Mouse (Mus musculus): ENCODE measurements around the gene Enthd1. TPM values are rescaled to one million over a fixed set of nuclear protein-coding genes. Genes with fewer than 3 reads are reported as not detected.
"Not testable (repeated sequence)": the region's sequence is repeated elsewhere in the genome, so short reads cannot be mapped to it uniquely, and the experiment has no call there.

Enthd1 gene
- polyA plus RNA-seq, 1 experiment from 2014 or later, result not detected

DNA sequence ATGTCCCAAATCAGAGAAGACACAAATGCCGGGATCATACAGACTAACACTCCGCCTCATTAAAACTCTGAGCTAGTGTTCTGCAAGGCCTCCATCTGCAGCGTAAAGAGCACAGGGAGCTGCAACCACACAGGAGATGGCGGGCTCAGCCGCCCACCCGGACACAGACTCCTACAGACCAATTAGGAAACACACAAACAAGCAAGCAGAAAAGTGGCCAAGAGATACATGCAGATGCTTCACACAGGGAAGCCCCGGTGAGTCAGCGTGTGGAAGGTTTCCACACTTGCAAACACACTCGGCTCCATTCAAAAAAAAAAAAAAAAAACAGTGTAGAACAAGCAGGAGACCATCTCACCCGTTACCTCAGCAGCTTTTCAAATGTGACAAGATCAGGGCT is 64.5 kb downstream of the Enthd1 start:
- no peaks in the 10 kb centered on the region for H3K9me3 ChIP-seq (replicated peaks)
- H3K4me1 ChIP-seq, result peaks cover 6% of the 10 kb centered on the region
- H3K27ac ChIP-seq, result no peak overlapping the region
- no peak overlapping the region for H3K9ac ChIP-seq
- no peaks in the 10 kb centered on the region for H3K27me3 ChIP-seq
- 45% methylated on average over 10 of the region's 10 CpGs for WGBS
- no peak overlapping the region for H3K4me2 ChIP-seq
- no peak overlapping the region for H3K4me3 ChIP-seq
- ATAC-seq, result no peak
- H3K36me3 ChIP-seq (ENCODE audit: poor library complexity, severe bottlenecking), result no peaks in the 10 kb centered on the region

DNA sequence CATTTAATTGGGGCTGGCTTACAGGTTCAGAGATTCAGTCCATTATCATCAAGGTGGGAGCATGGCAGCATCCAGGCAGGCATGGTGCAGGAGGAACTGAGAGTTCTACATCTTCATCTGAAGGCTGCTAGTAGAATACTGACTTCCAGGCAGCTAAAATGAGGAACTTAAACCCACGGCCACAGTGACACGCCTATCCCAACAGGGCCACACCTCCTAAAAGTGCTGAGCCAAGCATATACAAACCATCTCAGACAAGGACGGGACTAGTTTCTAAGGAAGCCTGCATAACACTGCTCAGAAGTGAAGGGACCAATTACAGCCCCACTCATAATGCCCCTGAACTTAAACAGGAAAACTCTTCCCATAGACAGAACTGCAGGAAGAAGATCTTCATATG is 67.2 kb downstream of the Enthd1 start:
- H3K9me3 ChIP-seq (replicated peaks); H3K36me3 ChIP-seq (ENCODE audit: poor library complexity, severe bottlenecking); H3K4me1 ChIP-seq; H3K27me3 ChIP-seq; H3K4me3 ChIP-seq; ATAC-seq; H3K4me2 ChIP-seq; H3K27ac ChIP-seq; H3K9ac ChIP-seq: not testable (repeated sequence)
- WGBS, result 87% methylated on average over 3 of the region's 3 CpGs

- Histone ChIP-seq H3K4me2 (no peak overlapping the region), H3K9ac (no peak overlapping the region), H3K4me3 (no peak overlapping the region), H3K9me3 (replicated peaks) (0 out of 2 replicates have a peak, but pooled peaks cover 2% of the 10 kb centered on the region), H3K4me1 (peaks cover 4% of the 10 kb centered on the region; the same call in 1 of the 2 replicates), H3K36me3 (ENCODE audit: poor library complexity, severe bottlenecking) (no peaks in the 10 kb centered on the region), H3K27ac (no peak overlapping the region), H3K27me3 (no peaks in the 10 kb centered on the region)
- WGBS, result 79% methylated on average over 4 of the region's 4 CpGs
- ATAC-seq, result no peak
Observed at GRCm38 (mm10) chr15:80491505-80491904, 73.5 kb downstream of the Enthd1 start.

GRCm38 (mm10) chr15:80490151-80490550 is 74.8 kb downstream of the Enthd1 start:
- H3K4me3 ChIP-seq, result no peak overlapping the region
- H3K4me1 ChIP-seq, result peaks cover 9% of the 10 kb centered on the region
- no peak overlapping the region for H3K4me2 ChIP-seq
- H3K9me3 ChIP-seq (replicated peaks), result 0 out of 2 replicates have a peak, but pooled peaks cover 2% of the 10 kb centered on the region
- no peak for ATAC-seq
- WGBS, result 98% methylated on average over 5 of the region's 5 CpGs
- H3K36me3 ChIP-seq (ENCODE audit: poor library complexity, severe bottlenecking), result no peaks in the 10 kb centered on the region
- no peak overlapping the region for H3K9ac ChIP-seq
- no peaks in the 10 kb centered on the region for H3K27me3 ChIP-seq
- H3K27ac ChIP-seq, result no peak overlapping the region

DNA sequence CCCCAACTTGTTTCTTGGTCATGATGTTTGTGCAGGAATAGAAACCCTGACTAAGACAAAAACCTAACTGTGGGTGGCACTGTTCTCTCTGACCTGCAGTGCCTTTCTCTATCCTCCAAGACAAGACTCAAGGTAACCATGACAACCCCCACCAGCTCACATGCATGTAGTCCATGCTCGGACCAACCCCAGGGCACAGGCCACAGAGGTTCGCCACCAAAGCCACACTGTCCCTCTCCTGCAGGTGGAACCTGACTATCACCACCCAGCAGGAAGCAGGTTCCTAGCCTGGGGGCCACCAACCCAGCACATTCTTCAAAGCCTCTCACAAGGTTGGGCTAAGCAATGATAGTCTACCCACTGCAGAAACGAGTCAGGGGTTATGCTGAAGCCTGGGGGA is 76.3 kb downstream of the Enthd1 start:
- H3K36me3 ChIP-seq (ENCODE audit: poor library complexity, severe bottlenecking), result no peaks in the 10 kb centered on the region
- H3K4me3 ChIP-seq, result no peak overlapping the region
- WGBS, result 53% methylated on average over 3 of the region's 3 CpGs
- H3K4me2 ChIP-seq, result no peak overlapping the region
- ATAC-seq, result no peak
- H3K9ac ChIP-seq, result no peak overlapping the region
- H3K27ac ChIP-seq, result no peak overlapping the region
- H3K27me3 ChIP-seq, result no peaks in the 10 kb centered on the region
- H3K9me3 ChIP-seq (replicated peaks), result 0 out of 2 replicates have a peak, but pooled peaks cover 2% of the 10 kb centered on the region
- peaks cover 21% of the 10 kb centered on the region for H3K4me1 ChIP-seq

- Histone ChIP-seq H3K27ac (no peak overlapping the region), H3K9me3 (replicated peaks) (no peaks in the 10 kb centered on the region), H3K9ac (no peak overlapping the region), H3K4me2 (no peak overlapping the region), H3K27me3 (peaks cover 7% of the 10 kb centered on the region; the same call in 1 of the 2 replicates), H3K4me3 (no peak overlapping the region), H3K4me1 (peaks cover 34% of the 10 kb centered on the region), H3K36me3 (ENCODE audit: poor library complexity, severe bottlenecking) (no peaks in the 10 kb centered on the region)
- 93% methylated on average over 1 of the region's 1 CpGs for WGBS
- ATAC-seq, result no peak
Observed at GRCm38 (mm10) chr15:80485601-80486000, 79.4 kb downstream of the Enthd1 start.

DNA sequence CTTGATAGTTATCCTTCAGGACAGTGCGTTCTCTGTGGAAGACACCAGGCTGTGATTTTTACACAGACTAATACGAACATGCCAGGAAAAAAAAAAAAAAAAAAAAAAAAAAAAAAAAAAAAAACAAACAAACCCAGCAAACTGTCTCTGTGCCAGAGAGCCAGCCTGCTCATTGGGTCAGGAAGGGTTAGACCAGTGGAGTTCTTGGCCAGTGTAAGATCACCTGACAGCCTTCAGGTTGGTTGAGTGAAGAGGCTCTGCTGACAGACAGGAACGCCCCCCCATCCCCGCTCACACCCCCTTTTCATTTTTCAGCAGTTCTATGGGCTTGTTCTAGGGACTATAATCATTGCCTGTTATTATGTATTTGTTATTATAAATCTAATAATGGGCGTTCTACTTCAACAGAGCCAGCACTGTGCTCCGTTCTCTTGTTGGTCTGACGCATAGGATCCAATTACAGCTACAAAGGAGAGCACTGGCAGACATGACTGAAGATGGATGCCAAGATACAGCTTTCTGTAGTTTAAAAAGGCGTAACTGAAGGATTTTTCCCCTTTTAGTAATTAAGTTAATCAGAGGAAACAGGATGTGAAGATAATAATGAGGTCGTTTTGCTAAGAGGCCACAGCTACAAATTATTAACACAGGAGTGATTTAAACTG is 81.8 kb downstream of the Enthd1 start:
- 47% methylated on average over 9 of the region's 9 CpGs for WGBS
- no peak overlapping the region for H3K9ac ChIP-seq
- no peak for ATAC-seq
- no peak overlapping the region for H3K4me2 ChIP-seq
- no peak overlapping the region for H3K4me3 ChIP-seq
- peaks cover 34% of the 10 kb centered on the region for H3K4me1 ChIP-seq
- H3K27me3 ChIP-seq, result peaks cover 7% of the 10 kb centered on the region; the same call in 1 of the 2 replicates
- H3K9me3 ChIP-seq (replicated peaks), result no peaks in the 10 kb centered on the region
- H3K36me3 ChIP-seq (ENCODE audit: poor library complexity, severe bottlenecking), result no peaks in the 10 kb centered on the region
- H3K27ac ChIP-seq, result no peak overlapping the region

- peaks cover 30% of the 10 kb centered on the region for H3K4me1 ChIP-seq
- H3K9ac ChIP-seq, result no peak overlapping the region
- ATAC-seq, result no peak
- no peak overlapping the region for H3K27ac ChIP-seq
- no peak overlapping the region for H3K4me3 ChIP-seq
- H3K9me3 ChIP-seq (replicated peaks), result no peaks in the 10 kb centered on the region
- 70% methylated on average over 8 of the region's 8 CpGs for WGBS
- peaks cover 7% of the 10 kb centered on the region; the same call in 1 of the 2 replicates for H3K27me3 ChIP-seq
- H3K4me2 ChIP-seq, result no peak overlapping the region
- no peaks in the 10 kb centered on the region for H3K36me3 ChIP-seq (ENCODE audit: poor library complexity, severe bottlenecking)
Observed at GRCm38 (mm10) chr15:80482348-80482747, 82.6 kb downstream of the Enthd1 start.

GRCm38 (mm10) chr15:80474429-80475002 is 90.4 kb downstream of the Enthd1 start:
- H3K4me1 ChIP-seq, result no peaks in the 10 kb centered on the region
- no peak overlapping the region for H3K9ac ChIP-seq
- ATAC-seq, result no peak
- no peak overlapping the region for H3K27ac ChIP-seq
- H3K9me3 ChIP-seq (replicated peaks), result no peaks in the 10 kb centered on the region
- no peak overlapping the region for H3K4me2 ChIP-seq
- no peaks in the 10 kb centered on the region for H3K36me3 ChIP-seq (ENCODE audit: poor library complexity, severe bottlenecking)
- no peak overlapping the region for H3K4me3 ChIP-seq
- no peaks in the 10 kb centered on the region for H3K27me3 ChIP-seq
- 88% methylated on average over 6 of the region's 6 CpGs for WGBS

- Histone ChIP-seq H3K9ac (no peak overlapping the region), H3K27ac (no peak overlapping the region), H3K4me2 (no peak overlapping the region), H3K9me3 (replicated peaks) (no peaks in the 10 kb centered on the region), H3K4me1 (no peaks in the 10 kb centered on the region), H3K36me3 (ENCODE audit: poor library complexity, severe bottlenecking) (no peaks in the 10 kb centered on the region), H3K27me3 (peaks cover 18% of the 10 kb centered on the region), H3K4me3 (no peak overlapping the region)
- 89% methylated on average over 4 of the region's 4 CpGs for WGBS
- ATAC-seq, result no peak
Observed at GRCm38 (mm10) chr15:80467876-80468275, 97.1 kb downstream of the Enthd1 start.

GRCm38 (mm10) chr15:80462106-80462505 is 102.8 kb downstream of the Enthd1 start:
- Histone ChIP-seq H3K27me3 (peaks cover 55% of the 10 kb centered on the region), H3K9ac (no peak overlapping the region), H3K9me3 (replicated peaks) (no peaks in the 10 kb centered on the region), H3K27ac (no peak overlapping the region), H3K4me2 (peak overlapping the region; percentile 41), H3K4me1 (peaks cover 36% of the 10 kb centered on the region), H3K4me3 (no peak overlapping the region), H3K36me3 (ENCODE audit: poor library complexity, severe bottlenecking) (no peaks in the 10 kb centered on the region)
- WGBS, result 2% methylated on average over 9 of the region's 9 CpGs
- peak; percentile 36; the same call in 1 of the 2 replicates for ATAC-seq

DNA sequence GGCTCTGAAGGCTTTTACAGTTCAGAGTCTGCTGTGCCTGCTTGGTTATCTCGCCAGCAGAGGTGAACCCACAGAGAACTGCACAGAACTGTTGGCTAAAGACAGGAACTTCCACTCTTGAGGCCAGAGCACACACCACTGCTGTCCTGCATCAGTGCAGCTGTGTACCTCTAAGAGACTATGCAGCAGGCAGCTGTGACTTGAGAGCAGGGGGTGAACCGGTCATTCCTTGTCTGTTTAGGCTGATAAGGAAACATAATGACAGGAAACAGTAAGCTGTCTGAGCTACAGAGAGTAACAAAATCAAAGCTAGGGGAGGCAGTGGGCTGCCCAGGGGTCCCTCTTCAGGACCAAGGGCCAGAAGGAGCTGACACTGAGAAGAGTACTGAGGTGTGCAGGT is 103.5 kb downstream of the Enthd1 start:
- no peak overlapping the region for H3K4me3 ChIP-seq
- H3K9ac ChIP-seq, result no peak overlapping the region
- no peak for ATAC-seq
- peaks cover 55% of the 10 kb centered on the region for H3K27me3 ChIP-seq
- no peaks in the 10 kb centered on the region for H3K36me3 ChIP-seq (ENCODE audit: poor library complexity, severe bottlenecking)
- H3K27ac ChIP-seq, result no peak overlapping the region
- H3K9me3 ChIP-seq (replicated peaks), result no peaks in the 10 kb centered on the region
- 67% methylated on average over 2 of the region's 2 CpGs for WGBS
- no peak overlapping the region for H3K4me2 ChIP-seq
- peaks cover 36% of the 10 kb centered on the region for H3K4me1 ChIP-seq

Data from forebrain, embryonic 13.5 days (tissue).